12 mouse cellular contexts compared by ENCODE assay signal in the genomic region with DNA sequence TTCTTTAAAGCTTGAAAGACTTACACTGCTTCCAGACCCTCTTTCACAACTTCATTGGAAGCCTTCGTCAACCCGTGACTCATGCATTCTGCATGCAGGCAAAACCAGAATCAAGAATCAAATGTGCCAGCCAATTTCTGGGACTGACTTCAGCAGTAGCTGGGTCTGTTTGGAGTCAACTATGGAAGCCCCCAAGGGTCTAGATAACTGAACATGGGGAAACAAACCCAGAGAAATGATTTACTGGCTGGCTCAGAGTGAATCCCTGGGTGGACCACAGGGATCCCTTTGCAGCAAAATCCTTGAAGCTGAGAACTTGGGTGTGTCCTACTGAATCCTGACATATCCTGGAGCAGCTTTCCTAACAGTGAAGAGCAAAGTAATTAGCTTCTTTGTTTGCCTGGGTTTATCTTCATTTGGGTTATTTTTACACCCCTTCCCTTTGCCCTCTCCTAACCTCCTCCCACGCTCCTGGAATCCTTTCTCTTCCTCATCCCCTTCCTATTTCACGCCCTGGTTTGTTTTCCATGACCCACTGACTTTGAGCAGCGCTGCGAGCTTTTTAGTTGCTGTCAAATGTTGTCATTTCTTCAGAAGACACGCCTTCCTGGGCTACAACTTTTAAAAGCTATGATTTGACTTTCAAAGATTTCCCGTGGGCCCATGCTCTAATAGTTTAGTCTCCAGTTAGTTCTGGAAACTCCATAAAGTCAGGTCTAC.
A peak's percentile ranks its signal among the peaks of the same experiment; 100 is the strongest.
DNase-seq lines count a peak whose midpoint lies in the region; ATAC-seq and TF ChIP-seq lines count a peak whose summit lies in the region.
"Had no signal": no experiment of that assay in that cellular context is flagged by ENCODE, and none has a peak within 500 bp of the region (broad histone marks: within the 10 kb centered on the region; RNA-seq: fewer than 3 reads in every experiment).

No protein-coding gene starts in this region.

- peak; percentile 40 for DNase-seq in layer of hippocampus, adult 9-11 months
- no peak for DNase-seq in layer of hippocampus, postnatal 10 days (ENCODE audit: low spot score in 2 of 2)
- peak; percentile 46 for DNase-seq in adrenal gland, postnatal 25 days
- peak; percentile 80 to 81 for DNase-seq in heart, postnatal 10 days
- peak; percentile 44 for DNase-seq in ovary, postnatal 14 days (ENCODE audit: low spot score)
- DNase-seq in left cerebral cortex, adult 2 months (ENCODE audit: extremely low spot score in 1 of 2, low spot score in 2 of 2): no peak
- DNase-seq in B cell, adult 2 months: no peak
- DNase-seq: cerebellum, postnatal 14 days; liver, embryonic 13.5 days had no signal

- no peaks in the 10 kb centered on the region for H3K9me3 ChIP-seq in midbrain, embryonic 13.5 days
- H3K9me3 ChIP-seq: G1E; hindbrain, embryonic 15.5 days; liver, embryonic 13.5 days had no signal

- H3K4me2 ChIP-seq in midbrain, embryonic 13.5 days (replicated peaks): no peak overlapping the region
- H3K4me2 ChIP-seq: hindbrain, embryonic 15.5 days; liver, embryonic 13.5 days had no signal

- 71% methylated on average over 8 of the region's 8 CpGs for WGBS in midbrain, embryonic 13.5 days

- no peaks in the 10 kb centered on the region for H3K4me1 ChIP-seq in midbrain, embryonic 13.5 days (replicated peaks)
- H3K4me1 ChIP-seq: hindbrain, embryonic 15.5 days had no signal

- H3K4me3 ChIP-seq in midbrain, embryonic 13.5 days (replicated peaks): no peak overlapping the region
- H3K4me3 ChIP-seq in left cerebral cortex, adult 2 months: no peak overlapping the region
- H3K4me3 ChIP-seq: hindbrain, embryonic 15.5 days; liver, embryonic 13.5 days had no signal

- no peak for TF ChIP-seq CTCF in left cerebral cortex, adult 2 months (IDR thresholded peaks at IDR 0.05)

- no peak for ATAC-seq in midbrain, embryonic 13.5 days

- intact Hi-C loops in heart, postnatal 10 days (cut with DNase I): no loop called here
- intact Hi-C loops in left cerebral cortex, adult 2 months (cut with DNase I): loop anchor here (5.0 kb wide), 1 partner anchor 64 kb away; no protein-coding TSS in a partner anchor

- no peaks in the 10 kb centered on the region for H3K36me3 ChIP-seq in midbrain, embryonic 13.5 days
- H3K36me3 ChIP-seq: G1E; hindbrain, embryonic 15.5 days; liver, embryonic 13.5 days had no signal

- H3K27me3 ChIP-seq in midbrain, embryonic 13.5 days: no peaks in the 10 kb centered on the region
- H3K27me3 ChIP-seq: hindbrain, embryonic 15.5 days; liver, embryonic 13.5 days had no signal

- no peak overlapping the region for H3K27ac ChIP-seq in midbrain, embryonic 13.5 days
- H3K27ac ChIP-seq in left cerebral cortex, adult 2 months: no peak overlapping the region; the same call in 1 of the 2 replicates
- H3K27ac ChIP-seq: hindbrain, embryonic 15.5 days; liver, embryonic 13.5 days had no signal

- no peak overlapping the region for H3K9ac ChIP-seq in midbrain, embryonic 13.5 days (replicated peaks)
- H3K9ac ChIP-seq: hindbrain, embryonic 15.5 days; liver, embryonic 13.5 days had no signal

Comparison
In these comparisons a context has a peak if more than half of its experiments do, and no peak if none do; other contexts are left out.
1. DNase-seq: peak in layer of hippocampus, adult 9-11 months (single experiment), adrenal gland, postnatal 25 days (single experiment), heart, postnatal 10 days (2 of 2) and ovary, postnatal 14 days (single experiment); none in layer of hippocampus, postnatal 10 days (0 of 2), left cerebral cortex, adult 2 months (0 of 2) and B cell, adult 2 months (0 of 2).